Mouse (Mus musculus): ENCODE measurements at regions not wholly inside any gene's neighbourhood (a gene's known extent, or its start where the extent isn't known, plus 50 kb on each side); places are given as distances from the start of the nearest gene placed in this dataset.
A peak's percentile ranks its signal among the peaks of the same experiment; 100 is the strongest.

- TF ChIP-seq POLR2A (IDR thresholded peaks at IDR 0.05; ENCODE audit: insufficient read depth, low read depth, low read length) = no peak
- TF ChIP-seq CTCF (IDR thresholded peaks at IDR 0.05) = peak; percentile 88
These were observed 96.0 kb upstream of the Rasgrp1 start for GRCm38 (mm10) chr2:117438586-117439371.
